Mouse (Mus musculus): Measurements from ENCODE around the gene Sh2b3. TPM values are rescaled to one million over a fixed set of nuclear protein-coding genes. Genes with fewer than 3 reads are reported as not detected.

Sh2b3 gene
- total RNA-seq, 1 experiment from 2014 or later, result 35.6 TPM

DNA sequence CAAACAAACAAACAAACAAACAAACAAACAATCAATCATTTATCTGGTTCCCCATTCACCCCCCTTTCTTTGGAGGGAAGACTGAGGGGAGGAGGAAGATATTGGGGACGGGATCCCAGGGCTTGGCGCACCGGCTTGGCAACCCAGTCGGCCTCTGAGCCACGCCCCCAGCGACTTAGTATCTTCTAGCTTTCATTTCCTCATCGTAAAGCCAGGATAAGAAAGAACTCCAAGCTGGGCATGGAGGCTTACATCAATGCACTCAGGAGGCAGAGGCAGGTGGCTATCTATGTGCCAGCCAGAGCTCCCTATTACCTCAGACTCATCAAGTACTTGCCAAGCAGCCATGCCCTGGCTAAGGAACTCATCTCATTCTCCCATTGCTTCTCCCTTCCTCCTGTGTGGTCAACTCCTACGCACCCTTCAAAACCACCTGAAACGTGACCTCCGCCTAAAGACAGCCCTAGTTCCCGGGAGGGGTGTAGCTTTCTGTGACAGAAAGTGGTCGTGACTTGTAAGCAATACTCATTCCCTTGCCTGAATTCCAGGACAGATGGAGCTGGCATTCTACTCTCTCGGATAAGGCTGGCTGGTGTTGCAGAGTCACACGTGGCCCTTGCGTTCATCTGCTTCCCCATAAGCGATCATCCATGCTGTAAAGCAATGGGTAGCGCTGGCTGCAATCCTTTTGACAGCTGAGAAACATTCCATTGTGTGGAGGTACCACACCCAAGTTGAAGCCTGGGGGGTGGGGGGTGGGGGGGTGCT, 5.9 kb upstream of the Sh2b3 start:
- no peak for DNase-seq

DNA sequence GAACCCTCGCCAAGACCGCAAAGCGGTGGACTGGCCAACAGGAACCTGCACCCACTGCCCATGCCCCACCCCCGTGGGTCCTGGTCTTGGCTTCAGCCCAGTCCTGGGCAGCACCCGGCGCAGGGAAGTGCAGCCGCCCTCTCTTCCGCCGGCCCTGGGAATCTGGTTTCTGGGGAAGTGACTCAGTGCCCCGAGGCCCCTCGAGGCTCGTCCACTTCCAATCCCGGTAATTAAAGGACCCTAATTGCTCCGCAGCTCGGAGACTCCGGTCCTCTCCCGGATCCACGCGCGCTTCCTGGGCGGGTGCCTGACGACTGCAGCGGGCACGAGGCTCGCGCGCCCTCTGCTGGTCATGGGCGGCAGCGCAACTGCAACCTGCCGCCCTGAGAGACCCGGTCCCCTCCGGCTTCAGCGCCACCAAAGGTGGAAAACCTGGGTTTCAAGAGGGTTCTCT, 5.2 kb upstream of the Sh2b3 start:
- peak; percentile 92 for DNase-seq

GRCm38 (mm10) chr5:121841973-121842372, 4.5 kb upstream of the Sh2b3 start:
- peak; percentile 65 for DNase-seq

DNA sequence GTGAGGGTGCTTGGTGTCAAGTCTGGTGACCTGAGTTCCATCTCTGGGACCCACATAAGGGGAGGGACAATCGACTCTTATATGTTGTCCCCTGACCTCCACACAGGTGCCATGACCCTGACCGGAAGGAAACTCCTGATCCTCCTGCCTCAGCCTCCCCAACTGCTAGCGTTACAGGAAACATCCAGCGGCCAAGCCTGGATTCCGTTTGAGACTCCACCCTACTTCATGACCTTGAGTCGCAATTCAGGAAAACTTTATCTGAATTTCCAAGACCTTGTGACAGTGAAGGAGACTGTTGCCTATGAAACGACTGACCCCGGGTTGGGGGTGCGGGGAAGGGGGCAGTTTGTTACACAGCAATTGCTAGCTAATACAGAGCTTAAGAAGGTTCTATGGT, 4.1 kb upstream of the Sh2b3 start:
- no peak for DNase-seq

DNA sequence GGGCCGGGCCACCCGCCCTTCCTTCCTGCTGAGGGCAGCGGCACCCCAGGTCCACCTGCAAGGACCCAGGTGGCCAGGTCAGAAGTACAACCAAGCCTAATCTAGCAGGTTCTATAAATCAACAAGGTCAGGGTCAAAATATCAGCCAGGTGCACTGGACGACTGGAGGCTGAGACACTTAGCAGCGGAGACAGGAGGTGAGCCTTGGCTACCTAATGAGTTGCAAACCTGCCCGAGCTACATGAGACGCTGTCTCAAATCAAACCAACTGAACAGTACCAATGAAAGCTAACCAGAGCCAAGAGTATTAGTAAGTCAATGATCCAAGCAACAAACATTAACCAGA, 1.7 kb upstream of the Sh2b3 start:
- no peak for DNase-seq

DNA sequence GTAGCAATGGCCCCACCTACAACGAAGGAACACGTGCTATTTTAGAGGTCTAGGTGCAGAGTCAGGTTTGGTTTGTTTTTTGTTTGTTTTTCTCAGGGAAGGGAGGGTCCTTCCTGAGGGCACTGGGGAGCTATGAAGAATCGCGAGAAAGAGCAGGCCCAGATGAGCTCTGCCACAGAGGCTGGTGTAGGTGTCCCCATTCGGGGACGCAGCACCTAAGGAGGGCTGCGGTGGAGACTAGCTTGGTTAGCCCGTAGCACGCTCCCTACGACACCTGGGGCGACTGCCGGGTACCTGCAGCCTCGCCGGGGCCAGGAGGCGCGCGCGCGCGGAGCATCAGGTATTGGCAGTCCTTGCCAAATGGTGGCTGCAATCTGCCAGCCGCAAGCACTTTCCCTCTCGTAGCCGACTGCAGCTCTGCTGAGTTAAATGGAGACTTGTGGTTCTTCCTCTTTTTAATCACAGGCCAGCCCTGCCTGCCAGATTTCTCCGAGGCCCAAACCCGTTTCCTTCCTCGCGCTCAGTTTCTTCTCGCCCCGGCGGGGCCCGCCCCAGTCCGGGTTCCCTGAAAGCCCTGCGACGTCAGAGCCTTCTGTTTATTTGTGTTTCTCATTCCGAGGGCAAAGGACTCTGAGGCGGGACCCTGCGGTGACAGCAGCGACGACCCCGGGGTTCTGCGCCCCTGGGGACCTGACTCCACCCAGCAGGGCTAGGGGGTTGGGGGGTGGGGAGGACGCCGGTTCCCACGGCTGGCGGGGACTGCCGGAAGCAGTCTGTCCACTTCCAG, 1.1 kb upstream of the Sh2b3 start:
- peak; percentile 70 for DNase-seq

DNA sequence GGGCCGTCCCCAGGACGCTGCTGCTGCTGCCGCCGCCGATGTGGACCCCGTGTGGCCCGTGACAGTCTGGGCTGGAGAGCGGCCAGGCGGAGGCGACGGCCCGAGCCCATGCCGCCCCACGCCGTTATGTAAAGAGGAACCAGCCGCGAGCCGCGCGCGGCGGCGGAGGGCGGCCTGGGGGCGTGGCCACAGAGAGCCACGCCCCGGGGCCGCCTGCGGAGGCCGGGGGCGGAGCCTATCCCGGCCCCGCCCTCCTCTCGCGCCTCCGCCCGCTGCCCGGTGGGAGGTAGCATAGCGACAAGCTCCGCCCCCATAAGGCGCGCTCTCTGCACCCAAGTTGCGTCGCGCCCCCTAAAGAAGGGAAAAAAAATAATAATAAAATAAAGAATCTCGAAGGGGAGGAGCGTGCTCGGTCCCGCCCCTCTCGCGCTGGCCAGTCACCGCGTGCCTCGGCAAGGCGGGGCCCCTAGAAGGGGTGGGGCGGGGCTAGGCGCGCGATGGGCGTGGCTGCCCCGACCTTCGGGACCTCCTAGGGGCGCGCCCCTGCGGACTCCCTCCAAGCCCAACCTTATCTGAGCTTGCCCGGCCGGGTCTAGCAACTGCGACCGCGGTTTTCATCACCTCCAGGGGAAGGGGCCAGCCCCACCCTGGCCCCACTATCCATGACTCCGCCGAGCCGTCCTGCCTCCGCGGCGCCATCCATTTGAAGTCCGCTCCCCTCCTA, 592 bp downstream of the Sh2b3 start:
- DNase-seq, result peak; percentile 94

DNA sequence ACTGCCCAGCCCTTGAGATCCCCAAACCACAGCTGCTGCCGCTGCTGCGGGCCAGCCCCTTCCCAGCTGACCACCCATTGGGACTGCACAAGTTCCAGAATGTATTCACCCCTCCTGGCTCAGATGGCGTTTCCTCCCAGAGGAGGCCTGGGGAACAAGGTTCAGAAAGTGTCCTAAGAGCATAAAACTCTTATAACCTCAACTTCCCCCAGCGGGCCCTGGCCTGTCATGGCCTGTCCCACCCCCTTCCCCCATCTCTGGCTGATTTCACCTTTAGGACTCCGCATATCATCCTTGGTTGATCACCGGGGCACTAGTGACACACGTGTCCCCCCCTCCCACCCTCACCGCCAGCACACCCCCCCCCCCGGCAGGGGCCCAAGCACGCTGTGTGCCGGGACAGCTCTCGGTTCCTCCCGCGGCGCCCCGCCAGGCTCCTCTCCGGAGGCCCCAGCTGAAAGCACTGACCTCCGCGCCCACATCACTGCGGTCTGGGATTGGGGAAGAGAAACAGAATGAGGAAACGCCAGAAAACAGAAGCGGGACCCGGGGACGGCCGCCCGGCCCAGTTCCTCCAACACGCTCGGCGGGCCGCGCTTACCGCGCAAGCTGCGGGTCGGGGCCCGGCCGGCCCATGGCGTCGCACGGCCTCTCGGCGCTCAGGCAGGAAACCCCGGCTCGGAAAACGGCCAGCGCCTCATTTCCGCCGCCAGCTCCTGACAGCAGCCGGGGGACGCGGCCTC, 1.3 kb downstream of the Sh2b3 start:
- DNase-seq, result no peak

DNA sequence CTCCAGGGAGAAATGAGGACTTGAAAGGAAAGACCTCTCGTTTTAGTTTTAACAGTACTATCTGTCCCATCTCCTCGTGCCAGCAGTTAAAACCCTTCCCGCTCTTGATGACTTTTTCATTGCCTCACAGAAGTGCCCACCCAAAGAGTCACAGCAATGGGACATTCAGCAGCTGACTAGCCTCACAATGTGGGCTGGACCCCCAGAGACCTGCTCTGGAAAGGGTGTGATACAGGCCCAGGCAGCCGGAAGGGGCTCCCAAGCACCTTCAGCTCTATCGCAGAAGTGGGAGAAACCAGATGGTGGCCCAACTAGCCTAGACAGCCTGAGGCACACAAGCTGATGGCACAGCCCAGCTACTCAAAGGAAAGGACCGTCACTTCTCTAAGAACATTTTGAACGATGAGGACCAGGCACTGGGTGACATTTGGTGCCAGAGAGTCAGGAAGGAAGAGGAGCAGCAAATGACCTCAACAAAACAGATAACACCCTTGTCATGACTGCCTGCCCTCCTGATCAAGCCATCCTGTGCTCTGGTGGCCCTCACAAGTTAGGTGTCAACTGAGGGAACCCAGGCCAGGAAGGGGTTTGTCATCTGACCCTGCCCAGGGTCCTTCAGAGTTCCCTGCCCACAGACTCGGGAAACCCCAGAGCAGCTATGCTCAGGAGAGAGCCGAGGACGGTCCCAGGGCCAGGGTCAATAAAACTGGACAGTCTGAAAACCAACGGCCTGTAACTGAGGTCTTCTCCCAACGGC, 2.3 kb downstream of the Sh2b3 start:
- peak; percentile 77 for DNase-seq

DNA sequence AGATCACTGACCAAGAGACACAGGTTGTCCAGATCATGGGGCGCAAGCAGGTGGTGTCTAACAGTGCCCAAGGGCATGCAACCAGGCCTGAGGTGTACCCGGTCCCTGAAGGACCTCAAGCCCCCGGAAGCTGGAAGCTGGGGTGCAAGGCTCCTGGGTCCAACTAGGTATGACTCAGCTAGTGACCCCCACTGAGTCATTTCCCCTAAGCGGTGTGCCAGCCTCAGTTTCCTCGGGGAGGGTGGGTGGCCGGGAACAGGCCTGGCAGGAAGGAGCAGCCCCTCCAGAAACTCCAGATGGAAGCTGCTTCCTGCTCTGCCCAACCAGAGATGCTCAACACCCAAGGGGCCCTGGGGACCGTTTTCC, 3.2 kb downstream of the Sh2b3 start:
- no peak for DNase-seq

DNA sequence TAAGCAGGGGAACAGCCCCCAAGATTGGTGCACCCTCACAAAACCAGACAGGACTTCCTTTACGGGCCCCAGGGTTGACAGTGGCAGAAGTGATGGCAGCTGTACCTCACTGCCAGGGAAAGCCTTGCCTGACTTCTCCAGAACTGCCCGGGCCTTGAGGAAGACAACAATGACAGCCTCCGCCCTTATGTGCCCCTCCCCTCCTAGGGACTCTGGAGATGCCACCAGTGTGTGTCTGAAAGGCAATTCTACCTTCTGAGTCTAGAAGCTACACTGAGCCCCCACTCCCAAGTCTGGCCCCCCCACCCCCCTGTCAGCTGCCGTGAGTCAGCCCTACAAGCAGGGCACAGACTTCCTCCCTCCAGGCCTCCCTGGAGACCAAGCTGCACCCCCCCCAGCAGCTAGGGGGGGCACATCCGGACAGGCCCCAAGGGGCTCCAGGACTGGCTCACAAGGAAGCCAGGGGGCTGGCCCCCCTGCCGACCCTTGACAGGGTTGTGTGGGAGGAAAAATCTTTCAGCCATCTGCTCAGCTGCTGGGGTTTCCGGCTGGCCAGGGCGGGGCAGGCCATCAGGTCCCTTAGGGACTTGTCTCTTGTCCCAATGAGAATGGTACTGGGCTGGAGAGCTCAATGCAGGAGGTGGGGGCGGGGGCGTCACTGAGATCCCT, 3.7 kb downstream of the Sh2b3 start:
- peak; percentile 86 for DNase-seq

- DNase-seq, result no peak
Measured at GRCm38 (mm10) chr5:121833159-121833558, 4.3 kb downstream of the Sh2b3 start.

DNA sequence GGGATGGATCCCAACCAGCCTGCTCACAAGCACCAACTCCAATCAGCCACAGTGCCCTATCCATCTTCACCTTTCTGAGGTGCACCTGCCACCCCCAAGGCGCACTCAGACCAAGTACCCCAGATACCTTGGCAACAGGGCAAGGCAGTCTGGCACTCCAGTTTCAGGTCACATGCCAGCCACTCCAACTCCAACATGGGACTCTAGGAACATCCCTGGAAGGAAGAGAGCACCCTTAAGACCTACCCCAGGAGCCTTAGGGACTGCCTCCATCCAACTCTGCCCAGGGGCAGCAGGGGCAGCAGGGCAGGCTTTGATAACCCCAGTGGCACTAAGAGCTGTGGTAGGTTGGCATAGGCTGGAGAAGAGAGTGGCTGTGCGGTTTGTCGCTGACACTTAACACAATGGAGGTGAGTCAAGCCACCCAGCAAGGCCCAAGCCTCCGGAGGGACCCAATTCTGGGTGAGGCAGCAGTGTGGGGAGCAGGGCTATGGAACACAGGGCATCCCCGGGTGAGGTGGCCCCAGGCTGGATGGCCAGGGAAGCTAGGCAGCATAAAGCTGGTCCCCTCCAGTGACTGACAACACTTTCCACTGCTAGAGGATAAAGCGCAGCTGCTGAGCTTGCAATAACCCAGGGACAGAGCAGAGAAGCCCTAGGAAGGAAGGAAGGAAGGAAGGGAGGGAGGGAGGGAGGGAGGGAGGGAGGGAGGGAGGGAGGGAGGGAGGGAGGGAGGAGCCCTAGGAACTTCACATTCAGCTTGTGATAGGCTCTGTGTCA, 4.9 kb downstream of the Sh2b3 start:
- no peak for DNase-seq

DNA sequence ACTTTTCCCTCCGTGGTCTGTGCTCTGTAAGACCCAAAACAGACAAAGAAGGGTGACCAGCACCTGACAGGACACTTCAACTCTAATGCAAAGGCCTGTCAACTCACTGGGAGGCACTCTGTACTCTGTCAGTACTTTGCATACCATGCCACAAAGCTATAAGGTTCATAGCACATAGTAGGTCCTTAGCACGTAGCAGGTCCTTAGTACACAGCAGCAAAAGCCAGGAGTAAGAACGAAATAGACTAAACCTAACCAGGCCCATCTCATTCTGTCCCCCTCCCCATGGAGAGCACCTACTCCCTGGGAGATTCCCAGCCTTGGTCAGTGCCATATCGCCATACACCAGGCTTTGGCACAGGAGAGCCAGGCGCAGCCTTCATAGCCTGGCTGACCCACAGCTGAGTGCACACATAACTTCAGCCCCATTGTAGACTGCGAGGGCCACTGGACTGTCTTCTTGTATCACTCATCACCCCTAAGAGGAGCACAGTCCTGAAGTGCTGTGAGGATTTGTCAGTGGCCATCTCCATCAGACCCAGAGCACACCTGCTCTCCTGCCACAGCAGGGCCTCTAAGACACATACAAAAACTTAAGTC, 6.3 kb downstream of the Sh2b3 start:
- no peak for DNase-seq

GRCm38 (mm10) chr5:121828491-121829432, 8.7 kb downstream of the Sh2b3 start:
- no peak for DNase-seq

- no peak for DNase-seq
Measured at GRCm38 (mm10) chr5:121827876-121828275, 9.6 kb downstream of the Sh2b3 start.

GRCm38 (mm10) chr5:121825606-121826005, 11.8 kb downstream of the Sh2b3 start:
- DNase-seq, result no peak

DNA sequence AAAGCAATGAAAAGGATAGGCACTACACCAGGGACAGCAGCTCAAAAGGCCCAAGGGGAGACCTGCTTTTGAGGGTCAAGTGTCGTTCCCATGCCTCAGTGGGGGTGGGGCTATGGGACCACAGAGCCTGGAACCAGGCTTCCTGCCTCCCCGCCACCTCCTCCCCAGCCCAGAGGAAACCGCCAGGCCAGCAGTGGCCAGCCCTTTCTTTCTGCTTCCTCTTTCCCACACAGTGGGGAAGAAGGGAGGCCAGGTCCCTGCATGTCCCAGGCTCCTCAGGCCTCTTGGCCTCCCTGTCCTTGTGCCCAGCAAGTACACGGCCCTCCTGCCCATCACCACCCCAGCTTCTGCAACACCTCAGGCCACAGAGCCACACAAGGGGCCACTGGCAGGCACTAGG, 13.3 kb downstream of the Sh2b3 start:
- peak; percentile 55 for DNase-seq

DNA sequence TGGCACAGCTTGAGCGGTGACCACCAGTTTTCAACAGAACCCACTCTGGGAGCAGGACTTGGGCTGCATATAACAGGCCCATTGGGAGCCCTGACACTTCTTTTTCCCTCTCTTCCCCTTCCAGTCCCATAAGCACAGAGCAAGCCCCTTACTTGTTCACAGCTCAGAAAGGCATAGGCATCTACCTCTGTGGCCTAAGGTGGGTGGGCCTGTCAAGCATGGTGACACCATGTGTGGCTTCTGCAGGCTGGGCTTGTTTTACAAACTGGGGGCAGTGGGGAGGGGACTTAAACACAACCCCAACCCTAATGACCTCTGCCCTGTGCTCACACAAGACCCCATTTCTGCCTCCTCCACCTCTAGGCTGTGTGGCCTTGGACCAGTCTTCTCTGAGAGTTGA, 13.8 kb downstream of the Sh2b3 start:
- no peak for DNase-seq
